Mouse (Mus musculus) midbrain, embryonic 10.5 days (tissue): ENCODE measurements at regions not wholly inside any gene's neighbourhood (a gene's known extent, or its start where the extent isn't known, plus 50 kb on each side); places are given as distances from the start of the nearest gene placed in this dataset.

Experiments
- DNase-seq: peaks from one replicate; pipeline ENCODE4 v3.0.0-alpha.2; 2017; ENCODE audit warnings: low spot score
- H3K27ac ChIP-seq: fragments of 300-500 bp; sonication (generic); replicated peaks from 2 replicates; pipeline ENCODE4 v1.5.1; 2016; ENCODE audit warnings: mild to moderate bottlenecking
- H3K27me3 ChIP-seq: fragments of 300-500 bp; sonication (generic); 2 replicates; pipeline ENCODE4 v1.6.1; 2016; ENCODE audit warnings: low read depth, mild to moderate bottlenecking; ENCODE audit not compliant: poor library complexity, severe bottlenecking
- H3K36me3 ChIP-seq: fragments of 300-500 bp; sonication (generic); 2 replicates; pipeline ENCODE4 v1.6.1; 2016; ENCODE audit warnings: mild to moderate bottlenecking, moderate library complexity
- H3K4me1 ChIP-seq: fragments of 300-500 bp; sonication (generic); 2 replicates; pipeline ENCODE4 v1.6.1; 2016
- H3K4me3 ChIP-seq: fragments of 300-500 bp; sonication (generic); 2 replicates; pipeline ENCODE4 v1.5.1; 2016; ENCODE audit warnings: mild to moderate bottlenecking, moderate library complexity
- H3K9me3 ChIP-seq: fragments of 300-500 bp; sonication (generic); replicated peaks from 2 replicates; pipeline ENCODE4 v1.6.1; 2016; ENCODE audit warnings: mild to moderate bottlenecking
- WGBS: fragments of 180-500 bp; shearing (Covaris S2); methylation state at CpG from one replicate; pipeline ENCODE4 v1.1.7; 2016; 5-methylcytosine and 5-hydroxymethylcytosine counted together

DNA sequence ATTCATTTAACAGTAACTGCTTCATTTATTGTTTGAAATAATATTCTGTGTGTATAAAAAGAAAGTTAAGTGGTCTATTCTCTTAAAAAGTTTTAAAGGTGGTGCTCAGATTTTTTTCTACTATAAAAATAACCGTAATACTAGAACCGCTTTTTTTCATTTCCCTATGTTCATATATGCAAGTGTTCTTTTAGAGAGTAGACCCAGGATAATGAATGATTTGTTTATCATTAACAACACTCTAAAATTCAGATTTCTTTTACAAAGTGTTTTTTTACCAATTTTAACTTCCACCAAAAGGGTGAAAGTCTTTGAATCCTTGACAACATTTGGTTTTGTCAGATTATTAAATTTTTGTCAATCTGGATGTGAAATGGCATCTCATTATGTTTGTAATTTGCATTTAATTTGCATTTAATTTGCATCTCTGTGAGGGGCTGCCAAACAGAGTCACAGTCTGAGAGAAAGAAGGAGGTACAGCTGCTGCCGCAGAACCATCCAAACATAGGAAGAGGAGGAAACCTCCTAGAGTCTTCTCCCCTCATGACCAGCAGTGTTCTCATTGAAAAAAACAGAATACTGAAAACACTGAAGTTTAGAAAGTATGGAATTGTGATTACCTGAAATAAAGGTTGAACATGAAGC lies 310.4 kb upstream of the Robo1 start:
- no peak for DNase-seq
- WGBS = 93% methylated on average over 3 of the region's 3 CpGs
- Histone ChIP-seq H3K36me3 (no peaks in the 10 kb centered on the region), H3K9me3 (no peaks in the 10 kb centered on the region), H3K27me3 (no peaks in the 10 kb centered on the region), H3K4me3 (no peak overlapping the region), H3K27ac (no peak overlapping the region), H3K4me1 (no peaks in the 10 kb centered on the region)

DNA sequence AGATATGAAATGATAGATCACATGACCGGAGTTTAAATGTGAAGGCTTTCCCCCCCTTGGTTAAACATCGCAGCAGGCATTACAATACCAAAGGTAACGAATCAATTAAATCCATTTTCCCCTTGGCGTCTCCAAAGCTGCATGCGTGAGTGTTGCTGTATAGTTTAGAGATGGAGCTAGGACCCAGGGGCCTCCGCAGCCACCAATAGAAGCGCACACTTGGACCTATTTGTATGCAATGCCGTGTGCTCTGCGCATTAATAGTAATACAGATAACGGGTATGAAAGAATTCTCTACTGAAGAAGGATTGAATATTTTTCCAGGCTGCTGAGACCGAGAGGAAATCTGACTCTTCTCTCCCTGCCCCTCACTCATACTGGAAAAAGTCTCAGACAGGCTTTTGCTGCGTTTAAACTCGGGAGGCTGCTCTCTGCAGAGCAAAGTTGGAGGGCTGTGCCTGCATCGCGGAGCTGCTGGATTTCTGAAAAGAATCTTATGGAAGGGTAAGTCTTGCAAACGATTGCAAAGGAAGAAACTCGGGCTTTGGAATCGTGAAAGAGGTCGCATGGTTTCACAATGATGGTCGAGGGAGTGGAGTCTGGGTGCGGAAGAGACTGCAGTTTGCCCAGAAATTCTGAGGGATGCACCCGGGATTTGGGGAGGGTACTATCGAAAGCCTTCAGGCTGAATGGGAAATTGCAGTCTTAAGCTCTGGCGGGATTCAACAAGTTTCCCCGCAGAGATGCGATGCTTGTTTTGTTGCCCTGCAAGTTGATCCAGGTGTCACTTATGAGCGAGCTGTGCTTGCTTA lies 280.5 kb upstream of the Robo1 start:
- 2% methylated on average over 27 of the region's 27 CpGs for WGBS
- H3K27ac ChIP-seq = peak overlapping the region; percentile 74
- peak; percentile 66 for DNase-seq
- H3K36me3 ChIP-seq = no peaks in the 10 kb centered on the region
- peaks cover 17% of the 10 kb centered on the region for H3K4me1 ChIP-seq
- H3K9me3 ChIP-seq = no peaks in the 10 kb centered on the region
- peaks cover 32% of the 10 kb centered on the region for H3K27me3 ChIP-seq
- H3K4me3 ChIP-seq = peak overlapping the region; percentile 67

DNA sequence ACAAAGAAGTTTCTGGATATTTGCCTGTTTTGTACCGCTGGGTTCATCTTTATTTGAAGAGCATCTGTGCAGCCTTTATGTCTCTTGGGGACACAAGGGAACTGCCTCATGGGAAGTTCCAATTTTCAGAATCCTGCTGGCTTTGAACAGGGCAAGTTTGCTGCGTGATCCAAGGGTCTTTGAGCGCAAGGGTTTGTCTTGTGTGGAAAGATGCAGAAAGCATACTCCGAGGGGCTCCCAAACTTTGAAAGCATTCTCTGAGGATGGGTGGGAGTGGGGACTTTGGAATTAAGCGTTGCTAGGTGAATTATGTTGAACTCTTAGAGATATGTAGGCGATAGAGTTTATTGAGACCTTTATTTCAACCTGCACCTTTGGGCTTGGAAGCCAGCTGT lies 279.9 kb upstream of the Robo1 start:
- H3K27ac ChIP-seq = peak overlapping the region; percentile 74
- no peaks in the 10 kb centered on the region for H3K36me3 ChIP-seq
- DNase-seq = no peak
- peaks cover 17% of the 10 kb centered on the region for H3K4me1 ChIP-seq
- H3K9me3 ChIP-seq = no peaks in the 10 kb centered on the region
- peak overlapping the region; percentile 67 for H3K4me3 ChIP-seq
- 6% methylated on average over 6 of the region's 6 CpGs for WGBS
- peaks cover 32% of the 10 kb centered on the region for H3K27me3 ChIP-seq

DNA sequence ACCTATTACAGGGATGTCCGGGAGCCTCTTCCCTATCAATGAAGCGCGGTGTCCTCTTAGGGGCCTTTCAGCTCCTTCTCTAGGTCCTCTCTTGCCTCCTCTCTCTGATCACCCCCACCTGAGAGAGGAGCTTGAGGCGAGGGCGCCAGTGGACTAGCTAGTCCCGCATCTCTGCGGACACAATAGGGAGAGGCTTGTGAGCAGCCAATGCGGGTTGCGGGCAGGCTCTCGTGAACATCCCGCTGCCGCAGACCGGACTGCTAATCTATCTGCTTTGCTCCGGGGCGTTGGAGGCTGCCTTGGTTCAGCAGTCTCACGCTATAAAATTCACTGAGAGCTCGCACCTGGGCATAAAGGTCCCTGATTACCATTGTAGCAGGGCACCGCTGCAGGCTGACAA lies 279.3 kb upstream of the Robo1 start:
- peak overlapping the region; percentile 74 for H3K27ac ChIP-seq
- peak; percentile 65 for DNase-seq
- under 1% methylated on average over 18 of the region's 18 CpGs for WGBS

DNA sequence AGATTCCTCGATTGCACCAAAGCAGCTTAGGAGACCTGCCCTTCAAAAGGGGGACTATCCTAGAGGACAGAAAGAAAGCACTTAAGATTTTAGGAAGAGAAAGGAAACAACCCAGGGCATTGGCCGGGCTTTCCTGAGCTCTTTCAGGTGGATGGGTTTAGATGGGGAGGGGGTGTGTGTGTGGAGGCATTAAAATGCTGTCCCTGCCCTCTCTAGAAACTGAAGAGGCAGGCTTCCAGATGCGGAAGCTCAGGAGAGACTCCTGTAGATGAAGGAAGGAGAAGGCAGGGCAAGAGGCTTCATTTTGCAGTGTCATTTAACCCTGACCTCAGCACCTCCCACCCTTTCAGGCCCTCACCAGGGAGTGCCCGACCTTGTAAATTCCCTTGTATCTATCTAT lies 278.8 kb upstream of the Robo1 start:
- Histone ChIP-seq H3K4me1 (peaks cover 17% of the 10 kb centered on the region), H3K4me3 (peak overlapping the region; percentile 67), H3K9me3 (no peaks in the 10 kb centered on the region), H3K27me3 (peaks cover 32% of the 10 kb centered on the region), H3K27ac (peak overlapping the region; percentile 74), H3K36me3 (no peaks in the 10 kb centered on the region)
- DNase-seq = no peak
- 4% methylated on average over 4 of the region's 4 CpGs for WGBS

More for the DNA sequence above, 279.3 kb upstream of the Robo1 start:
- H3K9me3 ChIP-seq = no peaks in the 10 kb centered on the region
- H3K36me3 ChIP-seq = no peaks in the 10 kb centered on the region
- H3K4me3 ChIP-seq = peak overlapping the region; percentile 67
- peaks cover 17% of the 10 kb centered on the region for H3K4me1 ChIP-seq
- peaks cover 32% of the 10 kb centered on the region for H3K27me3 ChIP-seq

DNA sequence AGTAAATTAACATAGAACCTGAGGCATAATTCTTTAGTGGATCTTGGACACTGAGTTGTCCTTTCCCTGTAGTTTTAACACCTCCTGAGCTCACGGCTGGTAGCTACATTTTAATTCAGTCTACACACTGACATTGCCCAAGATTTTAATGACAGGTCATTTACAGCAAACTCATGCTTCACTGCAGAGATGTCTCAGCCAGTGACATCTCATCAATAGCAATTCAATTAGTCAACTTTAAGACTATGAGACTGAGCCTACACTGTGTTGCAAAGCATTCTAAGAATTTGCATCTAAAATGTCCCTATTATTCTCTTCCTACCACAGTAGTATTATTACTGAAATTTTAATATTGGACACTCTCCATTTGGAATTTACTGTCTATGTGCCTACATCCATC lies 239.9 kb upstream of the Robo1 start:
- DNase-seq = no peak
- Histone ChIP-seq H3K36me3 (no peaks in the 10 kb centered on the region), H3K4me1 (peaks cover 8% of the 10 kb centered on the region), H3K9me3 (no peaks in the 10 kb centered on the region), H3K27ac (no peak overlapping the region), H3K4me3 (no peak overlapping the region), H3K27me3 (no peaks in the 10 kb centered on the region)
- 76% methylated on average over 1 of the region's 1 CpGs for WGBS

DNA sequence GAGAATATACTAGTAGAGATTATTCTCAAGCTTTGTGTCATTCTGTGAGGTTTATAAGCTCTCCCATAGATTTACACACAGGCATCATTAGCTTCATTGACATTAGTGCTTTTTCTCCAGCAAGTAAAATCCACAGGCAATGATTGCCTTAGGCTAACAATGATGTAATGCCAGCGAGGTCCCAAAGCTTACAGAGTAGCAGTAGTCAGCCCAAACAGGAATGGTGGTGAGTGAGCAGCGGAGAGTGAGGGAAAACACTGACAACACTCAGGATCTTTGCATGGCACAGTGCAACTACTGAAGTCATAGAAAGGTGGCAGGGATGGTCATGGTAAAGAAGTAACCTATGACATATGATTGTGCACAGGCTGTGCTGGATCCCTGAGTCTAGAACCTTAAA lies 238.5 kb upstream of the Robo1 start:
- no peaks in the 10 kb centered on the region for H3K36me3 ChIP-seq
- 74% methylated on average over 2 of the region's 2 CpGs for WGBS
- H3K4me1 ChIP-seq = peaks cover 8% of the 10 kb centered on the region
- no peaks in the 10 kb centered on the region for H3K27me3 ChIP-seq
- H3K4me3 ChIP-seq = no peak overlapping the region
- no peak for DNase-seq
- H3K27ac ChIP-seq = no peak overlapping the region
- H3K9me3 ChIP-seq = no peaks in the 10 kb centered on the region

DNA sequence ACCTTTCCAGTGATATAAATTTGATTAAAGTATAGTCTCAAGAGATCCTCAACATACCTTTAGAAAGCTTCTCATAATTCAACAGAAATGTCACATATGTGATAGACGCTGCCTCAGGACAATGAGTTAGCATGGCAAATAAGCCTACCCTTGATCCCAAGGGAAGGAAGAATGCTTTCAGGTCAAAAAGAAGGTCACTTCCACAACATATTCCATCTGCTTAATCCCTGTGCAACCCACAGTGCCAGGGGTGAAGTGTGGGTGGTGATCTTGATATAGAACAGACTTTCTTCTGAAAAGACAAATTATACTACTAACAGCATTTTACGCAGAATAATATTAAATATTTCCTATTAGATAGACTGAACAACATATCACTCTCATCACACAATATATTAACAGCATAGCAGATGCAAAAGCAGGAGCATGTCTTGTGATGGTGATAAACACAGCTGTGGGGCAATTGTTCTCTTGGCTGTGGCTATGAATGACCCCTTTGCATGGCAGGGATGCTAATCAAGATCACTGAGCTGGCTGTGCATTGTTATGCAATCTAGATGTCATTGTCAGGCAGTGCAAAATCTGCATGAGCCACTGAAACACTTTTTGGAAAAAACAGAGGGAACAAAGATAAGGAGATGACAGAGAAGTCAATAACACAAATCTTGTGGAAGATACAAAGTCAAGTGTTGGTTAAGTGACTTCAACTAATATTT lies 236.2 kb upstream of the Robo1 start:
- H3K27ac ChIP-seq = 0 out of 2 replicates have a peak overlapping the region, but pooled peaks have one; percentile 9
- H3K27me3 ChIP-seq = no peaks in the 10 kb centered on the region
- H3K4me3 ChIP-seq = no peak overlapping the region
- WGBS = 66% methylated on average over 2 of the region's 2 CpGs
- peak; percentile 28 for DNase-seq
- H3K36me3 ChIP-seq = no peaks in the 10 kb centered on the region
- H3K4me1 ChIP-seq = peaks cover 8% of the 10 kb centered on the region
- no peaks in the 10 kb centered on the region for H3K9me3 ChIP-seq

DNA sequence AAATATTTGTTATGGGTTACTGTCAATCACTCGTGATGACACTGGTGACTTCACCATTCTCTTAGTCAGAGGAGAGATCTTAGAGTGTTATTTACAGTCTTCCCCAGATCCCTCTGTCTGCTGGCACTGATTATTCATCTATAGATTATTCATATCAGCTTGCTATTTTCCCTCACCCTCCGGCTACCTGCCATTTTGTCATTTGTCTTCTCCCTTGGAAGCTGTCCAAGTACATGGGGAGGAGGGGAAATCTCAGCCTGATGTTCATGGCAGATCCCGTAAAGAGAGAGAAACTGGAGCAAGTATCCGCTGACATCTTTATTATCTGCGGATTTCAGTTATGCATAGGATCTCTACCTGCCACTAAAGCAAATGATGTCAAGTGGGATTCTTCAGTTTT lies 222.9 kb upstream of the Robo1 start:
- 94% methylated on average over 5 of the region's 5 CpGs for WGBS
- Histone ChIP-seq H3K4me3 (no peak overlapping the region), H3K4me1 (no peaks in the 10 kb centered on the region)

DNA sequence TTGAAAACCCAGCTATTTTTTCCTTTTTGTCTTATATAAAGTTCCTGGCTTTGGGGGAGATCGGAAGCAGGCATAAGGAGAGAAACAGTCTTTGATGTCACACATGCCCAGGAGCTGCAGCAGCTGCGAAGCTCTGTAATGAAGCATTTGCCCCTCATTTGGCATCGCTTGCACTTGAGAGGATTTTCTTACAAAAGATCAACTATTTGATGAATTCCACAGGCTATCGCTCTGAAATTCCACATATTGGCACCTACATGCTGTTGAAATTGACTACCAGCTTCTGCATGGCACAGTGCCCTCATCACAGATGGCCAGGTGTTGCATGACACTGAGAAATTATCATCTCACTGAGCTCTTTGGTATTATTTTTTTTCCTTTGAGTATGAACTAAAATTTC lies 220.1 kb upstream of the Robo1 start:
- 82% methylated on average over 4 of the region's 4 CpGs for WGBS
- DNase-seq = no peak
- Histone ChIP-seq H3K4me3 (no peak overlapping the region), H3K9me3 (0 out of 2 replicates have a peak, but pooled peaks cover 6% of the 10 kb centered on the region), H3K27ac (no peak overlapping the region), H3K36me3 (no peaks in the 10 kb centered on the region), H3K27me3 (no peaks in the 10 kb centered on the region), H3K4me1 (no peaks in the 10 kb centered on the region)

More for the DNA sequence above, 222.9 kb upstream of the Robo1 start:
- Histone ChIP-seq H3K36me3 (no peaks in the 10 kb centered on the region), H3K27me3 (no peaks in the 10 kb centered on the region), H3K27ac (no peak overlapping the region), H3K9me3 (no peaks in the 10 kb centered on the region)
- no peak for DNase-seq

DNA sequence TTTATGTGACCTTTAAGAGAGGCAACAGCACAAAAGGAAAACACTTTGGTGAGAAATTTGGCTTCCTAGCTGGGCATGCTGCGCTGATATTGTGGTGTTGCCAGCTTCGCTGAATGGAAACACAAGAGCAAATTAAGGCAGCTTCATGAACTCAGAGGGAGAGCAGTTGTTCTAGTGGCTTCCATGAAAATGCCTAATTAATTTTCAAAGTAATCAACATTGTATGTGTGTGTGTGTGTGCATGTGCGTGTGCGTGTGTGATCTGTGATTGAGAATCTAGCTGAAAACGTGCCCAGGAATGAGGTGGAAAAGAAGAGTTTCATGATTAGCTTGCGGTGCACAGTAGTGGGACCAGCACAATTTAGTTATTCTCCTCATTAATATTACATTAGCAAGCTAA lies 219.2 kb upstream of the Robo1 start:
- 90% methylated on average over 6 of the region's 6 CpGs for WGBS
- H3K9me3 ChIP-seq = 0 out of 2 replicates have a peak, but pooled peaks cover 6% of the 10 kb centered on the region
- no peaks in the 10 kb centered on the region for H3K4me1 ChIP-seq
- no peaks in the 10 kb centered on the region for H3K36me3 ChIP-seq
- no peak overlapping the region for H3K27ac ChIP-seq
- no peaks in the 10 kb centered on the region for H3K27me3 ChIP-seq
- no peak for DNase-seq
- no peak overlapping the region for H3K4me3 ChIP-seq
